Mouse (Mus musculus): ENCODE data around the gene Jade2. TPM values are rescaled to one million over a fixed set of nuclear protein-coding genes. Genes with fewer than 3 reads are reported as not detected.

Gene Jade2
- polyA plus RNA-seq (2016; fragmentation: Nextera tagmentation; extraction: Ambion mirVana), result 0.83 and 1.0 TPM in 2 replicates

DNA sequence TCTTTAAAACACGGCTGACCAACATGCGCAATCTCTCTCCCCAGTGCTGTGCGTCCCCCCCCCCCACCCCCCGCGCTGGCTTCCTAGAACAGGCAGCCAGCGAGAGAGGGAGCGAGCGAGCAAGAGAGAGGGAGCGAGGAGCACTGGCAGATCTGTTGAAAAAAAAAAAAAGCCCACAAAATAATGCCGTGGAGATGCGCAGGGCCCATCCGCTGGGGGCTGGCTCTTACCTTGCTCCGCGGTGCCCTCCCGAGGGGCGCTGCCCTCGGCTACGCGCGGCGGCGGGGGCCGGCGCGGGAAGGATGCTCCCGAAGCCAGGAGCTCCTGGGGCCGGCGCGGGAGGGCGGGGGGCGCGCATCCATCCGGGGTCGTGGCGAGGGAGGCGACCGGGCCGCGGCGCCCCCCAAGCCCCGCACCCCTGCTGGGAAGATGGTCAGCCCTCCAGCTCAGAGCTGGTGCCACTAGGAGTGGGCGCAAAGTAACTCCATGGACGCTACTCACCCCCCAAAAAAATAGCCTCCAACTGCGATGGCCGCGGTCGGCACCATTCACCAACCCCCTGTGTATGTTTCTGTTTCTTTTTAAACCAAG, at the start of gene Jade2:
TSS of gene Jade2 (minus strand) at position 573 of the 591 bp plus-strand sequence.
- 0% methylated on average over 39 of the region's 47 CpGs for WGBS
- Histone ChIP-seq H3K9ac (peak within 1 kb of the TSS; percentile 69), H3K9me3 (replicated peaks) (no peaks in the 10 kb centered on the region), H3K27ac (no peak within 1 kb of the TSS; the same call in 1 of the 2 replicates), H3K36me3 (no peaks in the 10 kb centered on the region), H3K4me1 (peaks cover 30% of the 10 kb centered on the region), H3K27me3 (peaks cover 50% of the 10 kb centered on the region), H3K4me3 (peak within 1 kb of the TSS; percentile 63), H3K4me2 (replicated peaks) (peak within 1 kb of the TSS; percentile 100)
- ATAC-seq (ENCODE audit: low FRiP score), result no peak

GRCm38 (mm10) chr11:51904224-51904623, 46.8 kb upstream of the Jade2 start:
- no peaks in the 10 kb centered on the region for H3K36me3 ChIP-seq
- H3K4me3 ChIP-seq, result no peak overlapping the region
- H3K9ac ChIP-seq, result no peak overlapping the region
- H3K27ac ChIP-seq, result no peak overlapping the region
- no peaks in the 10 kb centered on the region for H3K27me3 ChIP-seq
- no peak for ATAC-seq (ENCODE audit: low FRiP score)
- 92% methylated on average over 3 of the region's 3 CpGs for WGBS
- no peak overlapping the region for H3K4me2 ChIP-seq (replicated peaks)
- no peaks in the 10 kb centered on the region for H3K9me3 ChIP-seq (replicated peaks)
- H3K4me1 ChIP-seq, result no peaks in the 10 kb centered on the region

GRCm38 (mm10) chr11:51899691-51900090, 42.2 kb upstream of the Jade2 start:
- H3K4me3 ChIP-seq, result no peak overlapping the region
- 90% methylated on average over 10 of the region's 10 CpGs for WGBS
- H3K27ac ChIP-seq, result no peak overlapping the region
- no peaks in the 10 kb centered on the region for H3K36me3 ChIP-seq
- H3K27me3 ChIP-seq, result no peaks in the 10 kb centered on the region
- H3K9ac ChIP-seq, result no peak overlapping the region
- H3K9me3 ChIP-seq (replicated peaks), result no peaks in the 10 kb centered on the region
- peaks cover 3% of the 10 kb centered on the region; the same call in 1 of the 2 replicates for H3K4me1 ChIP-seq
- no peak for ATAC-seq (ENCODE audit: low FRiP score)
- H3K4me2 ChIP-seq (replicated peaks), result no peak overlapping the region

DNA sequence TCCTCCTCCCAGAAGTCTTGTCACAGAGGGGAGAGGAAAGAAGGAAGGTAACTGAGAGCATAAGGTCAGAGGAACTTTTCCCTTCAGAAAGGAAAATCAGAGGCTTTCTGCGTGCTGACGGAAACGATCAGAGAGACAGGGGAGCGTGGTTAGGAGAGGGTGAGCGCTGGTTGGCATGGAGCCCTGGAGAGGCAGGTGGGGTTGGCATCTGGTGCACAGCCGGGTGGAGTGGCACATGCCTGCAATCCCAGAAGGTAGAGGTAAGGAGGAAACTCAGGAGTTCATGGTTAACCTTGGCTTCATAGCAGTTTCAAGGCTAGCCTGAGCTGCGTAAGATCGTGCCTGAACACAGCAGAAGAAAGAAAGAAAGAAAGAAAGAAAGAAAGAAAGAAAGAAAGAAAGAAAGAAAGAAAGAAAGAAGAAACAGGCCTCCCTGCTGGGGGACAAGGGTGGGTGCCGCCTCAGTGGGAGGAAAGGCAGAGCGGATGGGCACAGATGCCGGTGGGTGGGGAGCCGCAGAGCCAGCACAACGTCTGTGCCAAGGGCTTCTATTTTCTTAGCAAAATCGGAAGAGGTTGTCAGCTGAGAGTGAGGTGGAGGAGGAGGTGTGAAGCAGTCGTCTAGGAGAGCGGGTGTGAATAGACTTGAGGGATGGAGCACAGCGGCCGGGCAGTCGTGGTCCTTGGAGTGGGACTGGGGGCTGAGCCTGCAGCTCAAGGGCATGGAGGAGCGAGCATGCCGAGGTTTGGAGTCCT, 41.0 kb upstream of the Jade2 start:
- Histone ChIP-seq H3K27ac (no peak overlapping the region), H3K27me3 (no peaks in the 10 kb centered on the region), H3K36me3 (no peaks in the 10 kb centered on the region), H3K9me3 (replicated peaks) (no peaks in the 10 kb centered on the region), H3K4me2 (replicated peaks) (no peak overlapping the region), H3K4me3 (no peak overlapping the region), H3K4me1 (peaks cover 3% of the 10 kb centered on the region; the same call in 1 of the 2 replicates), H3K9ac (no peak overlapping the region)
- WGBS, result 72% methylated on average over 21 of the region's 21 CpGs
- ATAC-seq (ENCODE audit: low FRiP score), result no peak

DNA sequence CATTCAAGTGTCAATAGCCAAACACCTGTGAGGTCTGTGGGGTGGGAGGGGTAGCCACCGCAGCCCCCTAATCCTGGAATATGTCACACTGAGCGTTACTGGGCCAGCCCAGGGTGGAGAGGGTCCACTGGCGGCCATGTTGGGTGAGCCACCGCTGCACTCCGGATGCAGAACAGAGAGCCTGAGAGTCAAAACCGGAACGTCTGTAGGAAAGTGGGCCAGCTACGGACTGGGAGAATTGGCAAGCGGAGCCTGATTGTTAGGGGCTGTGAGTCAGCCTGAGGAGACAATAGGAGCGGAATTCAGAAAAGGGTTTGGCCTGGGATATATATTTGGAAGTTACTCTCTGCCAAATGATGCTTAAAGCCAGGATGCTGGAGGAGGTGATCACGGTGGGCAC, 39.9 kb upstream of the Jade2 start:
- no peaks in the 10 kb centered on the region for H3K9me3 ChIP-seq (replicated peaks)
- H3K4me1 ChIP-seq, result peaks cover 3% of the 10 kb centered on the region; the same call in 1 of the 2 replicates
- no peak for ATAC-seq (ENCODE audit: low FRiP score)
- H3K27ac ChIP-seq, result no peak overlapping the region
- no peaks in the 10 kb centered on the region for H3K36me3 ChIP-seq
- H3K27me3 ChIP-seq, result no peaks in the 10 kb centered on the region
- H3K4me3 ChIP-seq, result no peak overlapping the region
- WGBS, result 85% methylated on average over 11 of the region's 11 CpGs
- H3K9ac ChIP-seq, result no peak overlapping the region
- no peak overlapping the region for H3K4me2 ChIP-seq (replicated peaks)

- Histone ChIP-seq H3K36me3 (no peaks in the 10 kb centered on the region), H3K4me1 (peaks cover 3% of the 10 kb centered on the region; the same call in 1 of the 2 replicates), H3K4me2 (replicated peaks) (no peak overlapping the region), H3K27ac (no peak overlapping the region), H3K27me3 (no peaks in the 10 kb centered on the region), H3K9me3 (replicated peaks) (no peaks in the 10 kb centered on the region), H3K9ac (no peak overlapping the region), H3K4me3 (no peak overlapping the region)
- ATAC-seq (ENCODE audit: low FRiP score), result no peak
- 54% methylated on average over 4 of the region's 4 CpGs for WGBS
Observed at GRCm38 (mm10) chr11:51896012-51896411, 38.6 kb upstream of the Jade2 start.

- 84% methylated on average over 6 of the region's 6 CpGs for WGBS
- Histone ChIP-seq H3K36me3 (no peaks in the 10 kb centered on the region), H3K9ac (no peak overlapping the region), H3K9me3 (replicated peaks) (no peaks in the 10 kb centered on the region), H3K4me2 (replicated peaks) (no peak overlapping the region), H3K27me3 (no peaks in the 10 kb centered on the region), H3K4me1 (peaks cover 3% of the 10 kb centered on the region; the same call in 1 of the 2 replicates), H3K27ac (no peak overlapping the region), H3K4me3 (no peak overlapping the region)
- ATAC-seq (ENCODE audit: low FRiP score), result no peak
Observed at GRCm38 (mm10) chr11:51885681-51886080, 28.2 kb upstream of the Jade2 start.

GRCm38 (mm10) chr11:51884092-51884491, 26.6 kb upstream of the Jade2 start:
- Histone ChIP-seq H3K27me3 (no peaks in the 10 kb centered on the region), H3K4me1 (peaks cover 3% of the 10 kb centered on the region; the same call in 1 of the 2 replicates), H3K27ac (no peak overlapping the region), H3K9ac (no peak overlapping the region), H3K4me3 (no peak overlapping the region), H3K36me3 (no peaks in the 10 kb centered on the region), H3K4me2 (replicated peaks) (no peak overlapping the region), H3K9me3 (replicated peaks) (peaks cover 8% of the 10 kb centered on the region; the same call in 1 of the 2 replicates)
- ATAC-seq (ENCODE audit: low FRiP score), result no peak
- WGBS, result 54% methylated on average over 1 of the region's 1 CpGs

DNA sequence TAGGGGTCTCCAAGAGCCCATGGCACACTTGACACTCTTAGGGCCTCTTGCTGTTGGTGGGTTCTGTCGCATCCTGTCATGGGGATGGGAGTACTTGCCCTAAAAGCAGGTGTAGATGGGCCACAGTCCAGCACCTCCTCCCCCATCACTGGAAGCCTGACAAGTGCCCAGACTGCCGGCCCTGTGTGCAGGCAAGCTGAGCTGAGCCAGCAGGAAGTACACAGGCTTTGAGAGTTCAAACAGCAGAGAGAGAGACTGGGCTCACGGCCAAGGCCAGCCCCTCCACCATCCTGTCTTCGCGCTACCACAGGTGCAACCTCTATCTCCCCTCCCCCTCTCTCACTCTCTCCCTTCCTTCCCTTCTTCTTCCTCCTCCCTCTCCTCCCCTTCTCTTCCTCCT, 26.2 kb upstream of the Jade2 start:
- no peak overlapping the region for H3K4me3 ChIP-seq
- ATAC-seq (ENCODE audit: low FRiP score), result no peak
- H3K27ac ChIP-seq, result no peak overlapping the region
- no peak overlapping the region for H3K4me2 ChIP-seq (replicated peaks)
- peaks cover 3% of the 10 kb centered on the region; the same call in 1 of the 2 replicates for H3K4me1 ChIP-seq
- H3K9ac ChIP-seq, result no peak overlapping the region
- 66% methylated on average over 5 of the region's 5 CpGs for WGBS
- H3K27me3 ChIP-seq, result no peaks in the 10 kb centered on the region
- peaks cover 8% of the 10 kb centered on the region; the same call in 1 of the 2 replicates for H3K9me3 ChIP-seq (replicated peaks)
- no peaks in the 10 kb centered on the region for H3K36me3 ChIP-seq

- Histone ChIP-seq H3K27me3 (no peaks in the 10 kb centered on the region), H3K4me2 (replicated peaks) (no peak overlapping the region), H3K9me3 (replicated peaks) (peaks cover 8% of the 10 kb centered on the region; the same call in 1 of the 2 replicates), H3K4me1 (peaks cover 3% of the 10 kb centered on the region; the same call in 1 of the 2 replicates), H3K9ac (no peak overlapping the region), H3K36me3 (no peaks in the 10 kb centered on the region), H3K27ac (no peak overlapping the region), H3K4me3 (no peak overlapping the region)
- no peak for ATAC-seq (ENCODE audit: low FRiP score)
- 89% methylated on average over 7 of the region's 7 CpGs for WGBS
Observed at GRCm38 (mm10) chr11:51881776-51882175, 24.3 kb upstream of the Jade2 start.

GRCm38 (mm10) chr11:51881041-51881730, 23.7 kb upstream of the Jade2 start:
- H3K9me3 ChIP-seq (replicated peaks), result peaks cover 8% of the 10 kb centered on the region; the same call in 1 of the 2 replicates

GRCm38 (mm10) chr11:51876943-51877344, 19.5 kb upstream of the Jade2 start:
- 77% methylated on average over 4 of the region's 4 CpGs for WGBS
- ATAC-seq (ENCODE audit: low FRiP score), result no peak

More at GRCm38 (mm10) chr11:51881041-51881730, 23.7 kb upstream of the Jade2 start:
- Histone ChIP-seq H3K9ac (no peak overlapping the region), H3K4me2 (replicated peaks) (no peak overlapping the region), H3K36me3 (no peaks in the 10 kb centered on the region), H3K27me3 (no peaks in the 10 kb centered on the region), H3K4me1 (peaks cover 3% of the 10 kb centered on the region; the same call in 1 of the 2 replicates), H3K4me3 (no peak overlapping the region), H3K27ac (no peak overlapping the region)
- no peak for ATAC-seq (ENCODE audit: low FRiP score)
- 93% methylated on average over 15 of the region's 15 CpGs for WGBS

More at GRCm38 (mm10) chr11:51876943-51877344, 19.5 kb upstream of the Jade2 start:
- Histone ChIP-seq H3K36me3 (no peaks in the 10 kb centered on the region), H3K4me3 (no peak overlapping the region), H3K4me1 (no peaks in the 10 kb centered on the region), H3K4me2 (replicated peaks) (no peak overlapping the region), H3K27me3 (no peaks in the 10 kb centered on the region), H3K9me3 (replicated peaks) (peaks cover 8% of the 10 kb centered on the region; the same call in 1 of the 2 replicates), H3K27ac (no peak overlapping the region), H3K9ac (no peak overlapping the region)
